Comparison of ENCODE assay signal across 17 mouse cellular contexts in genomic region chr4:149763335-149763734, GRCm38 (mm10). TPM values are rescaled to one million over a fixed set of nuclear protein-coding genes. Genes with fewer than 3 reads are reported as not detected.
A peak's percentile ranks its signal among the peaks of the same experiment; 100 is the strongest.
DNase-seq lines count a peak whose midpoint lies in the region; ATAC-seq lines count a peak whose summit lies in the region.
"Had no signal": no experiment of that assay in that cellular context is flagged by ENCODE, and none has a peak within 500 bp of the region (broad histone marks: within the 10 kb centered on the region; RNA-seq: fewer than 3 reads in every experiment).

No protein-coding gene starts in this region.

- no peak overlapping the region for H3K4me2 ChIP-seq in forebrain, embryonic 14.5 days (ENCODE audit: low read length)
- H3K4me2 ChIP-seq: embryonic facial prominence, embryonic 12.5 days; forebrain, embryonic 13.5 days had no signal

- no peak overlapping the region for H3K27ac ChIP-seq in forebrain, embryonic 14.5 days (ENCODE audit: low read depth, low read length)
- H3K27ac ChIP-seq: embryonic facial prominence, embryonic 10.5 days; embryonic facial prominence, embryonic 12.5 days; forebrain, embryonic 13.5 days had no signal

- ATAC-seq in megakaryocyte, adult 5-6 weeks (ENCODE audit: poor library complexity, severe bottlenecking), result peak; percentile 73
- ATAC-seq in monocyte, adult 5-6 weeks (replicated peaks; ENCODE audit: insufficient number of reproducible peaks, low FRiP score, low TSS enrichment, poor library complexity, severe bottlenecking), result peak; percentile 85
- no peak for ATAC-seq in forebrain, embryonic 14.5 days
- ATAC-seq: forebrain, embryonic 13.5 days; forebrain, embryonic 16.5 days had no signal

- H3K9ac ChIP-seq in forebrain, embryonic 14.5 days (ENCODE audit: low read length), result no peak overlapping the region
- H3K9ac ChIP-seq: embryonic facial prominence, embryonic 12.5 days; forebrain, embryonic 13.5 days had no signal

- H3K4me3 ChIP-seq in forebrain, embryonic 14.5 days (ENCODE audit: low read depth, low read length), result no peak overlapping the region
- H3K4me3 ChIP-seq: embryonic facial prominence, embryonic 10.5 days; embryonic facial prominence, embryonic 12.5 days; forebrain, embryonic 13.5 days had no signal

- peak; percentile 50 for DNase-seq in 416B (ENCODE audit: low read depth)
- DNase-seq in thymus, adult 18-20 months, result no peak
- no peak for DNase-seq in forebrain, embryonic 14.5 days (ENCODE audit: low spot score)
- DNase-seq: adrenal gland, adult 2 months; adrenal gland, postnatal 14 days; adrenal gland, postnatal 36 days; cerebellum, adult 11-12 months; cerebellum, adult 2 months; cerebellum, adult 9-10 months; cerebellum, postnatal 10 days; cerebellum, postnatal 25 days had no signal

- H3K9me3 ChIP-seq in forebrain, embryonic 14.5 days (replicated peaks; ENCODE audit: control insufficient read depth, low read length), result no peaks in the 10 kb centered on the region
- H3K9me3 ChIP-seq: embryonic facial prominence, embryonic 10.5 days; embryonic facial prominence, embryonic 12.5 days; forebrain, embryonic 13.5 days had no signal

- H3K36me3 ChIP-seq in forebrain, embryonic 14.5 days (ENCODE audit: control insufficient read depth, insufficient read depth, low read length), result no peaks in the 10 kb centered on the region

- 86% methylated on average over 2 of the region's 2 CpGs for WGBS in forebrain, embryonic 14.5 days

- H3K4me1 ChIP-seq in forebrain, embryonic 14.5 days (ENCODE audit: control insufficient read depth, insufficient read depth, low read length), result no peaks in the 10 kb centered on the region
- H3K4me1 ChIP-seq: embryonic facial prominence, embryonic 10.5 days; embryonic facial prominence, embryonic 12.5 days; forebrain, embryonic 13.5 days had no signal

- no peaks in the 10 kb centered on the region for H3K27me3 ChIP-seq in forebrain, embryonic 14.5 days (replicated peaks; ENCODE audit: control insufficient read depth, insufficient read depth, low read length)
- H3K27me3 ChIP-seq: embryonic facial prominence, embryonic 12.5 days had no signal

RNA-seq across cellular contexts. Expression of gene Slc25a33, which starts 10.7 kb away (rescaled TPM):
- total RNA-seq in megakaryocyte, adult 5-6 weeks (2015), result 1.7 and 2.3 TPM in 2 replicates
- total RNA-seq in megakaryocyte, adult 5-6 weeks (2017), result 1.1 and 1.7 TPM in 2 replicates
- 9.8 to 16.9 TPM (median 13.1 TPM) in 3 replicates for total RNA-seq in monocyte, adult 5-6 weeks (2017)
- 20.4 and 21.9 TPM in 2 replicates for polyA plus RNA-seq in forebrain, embryonic 14.5 days (2014; fragmentation: Nextera tagmentation; extraction: Ambion mirVana)

RNA-seq across cellular contexts. Expression of gene Tmem201, which starts 25.5 kb away (rescaled TPM):
- 1.2 and 2.9 TPM in 2 replicates for total RNA-seq in megakaryocyte, adult 5-6 weeks (2015)
- 1.5 and 1.9 TPM in 2 replicates for total RNA-seq in megakaryocyte, adult 5-6 weeks (2017)
- total RNA-seq in monocyte, adult 5-6 weeks (2017), result 2.9 to 5.3 TPM (median 3.1 TPM) in 3 replicates
- 20.4 and 24.9 TPM in 2 replicates for polyA plus RNA-seq in forebrain, embryonic 14.5 days (2014; fragmentation: Nextera tagmentation; extraction: Ambion mirVana)
